Mouse (Mus musculus): Measurements from ENCODE around the gene Scn4a.
A peak's percentile ranks its signal among the peaks of the same experiment; 100 is the strongest.

Gene Scn4a

GRCm38 (mm10) chr11:106313533-106313932 lies 39.6 kb downstream of the Scn4a start:
- DNase-seq (ENCODE audit: low read depth): no peak

GRCm38 (mm10) chr11:106310123-106310522 lies 43.0 kb downstream of the Scn4a start:
- no peak for DNase-seq (ENCODE audit: low read depth)

GRCm38 (mm10) chr11:106308162-106308561 lies 44.9 kb downstream of the Scn4a start:
- DNase-seq (ENCODE audit: low read depth): no peak

- DNase-seq (ENCODE audit: low read depth): no peak
Observed at GRCm38 (mm10) chr11:106307432-106307831, 45.7 kb downstream of the Scn4a start.

GRCm38 (mm10) chr11:106306758-106307157 lies 46.3 kb downstream of the Scn4a start:
- no peak for DNase-seq (ENCODE audit: low read depth)

GRCm38 (mm10) chr11:106306065-106306385 lies 47.1 kb downstream of the Scn4a start:
- DNase-seq (ENCODE audit: low read depth): no peak

GRCm38 (mm10) chr11:106305348-106306064 lies 47.6 kb downstream of the Scn4a start:
- no peak for DNase-seq (ENCODE audit: low read depth)

- peak; percentile 76 for DNase-seq (ENCODE audit: low read depth)
Observed at GRCm38 (mm10) chr11:106302634-106303033, 50.5 kb downstream of the Scn4a start.

GRCm38 (mm10) chr11:106301765-106302164 lies 51.3 kb downstream of the Scn4a start, which contains the start of gene Gh:
TSS of gene Gh (minus strand) at chr11:106301865.
- DNase-seq (ENCODE audit: low read depth): no peak

GRCm38 (mm10) chr11:106291861-106292260 lies 61.2 kb downstream of the Scn4a start:
- no peak for DNase-seq (ENCODE audit: low read depth)

- no peak for DNase-seq (ENCODE audit: low read depth)
Observed at GRCm38 (mm10) chr11:106290376-106290775, 62.7 kb downstream of the Scn4a start.

GRCm38 (mm10) chr11:106289369-106289768 lies 63.7 kb downstream of the Scn4a start:
- DNase-seq (ENCODE audit: low read depth): peak; percentile 78

- no peak for DNase-seq (ENCODE audit: low read depth)
Observed at GRCm38 (mm10) chr11:106286987-106287386, 66.1 kb downstream of the Scn4a start.

- no peak for DNase-seq (ENCODE audit: low read depth)
Observed at GRCm38 (mm10) chr11:106286206-106286605, 66.9 kb downstream of the Scn4a start.

- DNase-seq (ENCODE audit: low read depth): peak; percentile 58
Observed at GRCm38 (mm10) chr11:106284126-106284525, 69.0 kb downstream of the Scn4a start.

GRCm38 (mm10) chr11:106283371-106283770 lies 69.7 kb downstream of the Scn4a start:
- DNase-seq (ENCODE audit: low read depth): no peak

GRCm38 (mm10) chr11:106282452-106282851 lies 70.6 kb downstream of the Scn4a start:
- DNase-seq (ENCODE audit: low read depth): peak; percentile 70

GRCm38 (mm10) chr11:106276454-106276853 lies 76.6 kb downstream of the Scn4a start, which contains the start of gene Tcam1:
TSS of gene Tcam1 (plus strand) at chr11:106276672.
- DNase-seq (ENCODE audit: low read depth): peak; percentile 44

GRCm38 (mm10) chr11:106274971-106275411 lies 78.1 kb downstream of the Scn4a start:
- no peak for DNase-seq (ENCODE audit: low read depth)

- no peak for DNase-seq (ENCODE audit: low read depth)
Observed at GRCm38 (mm10) chr11:106274374-106274773, 78.7 kb downstream of the Scn4a start.

GRCm38 (mm10) chr11:106273811-106274210 lies 79.3 kb downstream of the Scn4a start:
- DNase-seq (ENCODE audit: low read depth): no peak

GRCm38 (mm10) chr11:106273311-106273684 lies 79.8 kb downstream of the Scn4a start:
- DNase-seq (ENCODE audit: low read depth): no peak

GRCm38 (mm10) chr11:106272644-106273310 lies 80.3 kb downstream of the Scn4a start, which contains the start of gene Smarcd2:
TSS of gene Smarcd2 (minus strand) at chr11:106272972.
- DNase-seq (ENCODE audit: low read depth): peak; percentile 99

Measured in 416B (cell line).